Mouse (Mus musculus): ENCODE measurements around the gene Ddx39. TPM values are rescaled to one million over a fixed set of nuclear protein-coding genes. Genes with fewer than 3 reads are reported as not detected.

Ddx39 gene
- total RNA-seq, 2 experiments from 2014 or later, result 21.6 to 24.8 TPM

GRCm38 (mm10) chr8:83767442-83767841 is 52.5 kb downstream of the Ddx39 start:
- DNase-seq, result no peak

- DNase-seq, result no peak
Measured at GRCm38 (mm10) chr8:83768526-83768925, 53.5 kb downstream of the Ddx39 start.

GRCm38 (mm10) chr8:83769720-83770119 is 54.7 kb downstream of the Ddx39 start:
- peak; percentile 12 to 25 for DNase-seq

- DNase-seq, result no peak
Measured at GRCm38 (mm10) chr8:83770669-83771068, 55.7 kb downstream of the Ddx39 start.

GRCm38 (mm10) chr8:83771791-83772190 is 56.8 kb downstream of the Ddx39 start:
- no peak for DNase-seq

GRCm38 (mm10) chr8:83772701-83773451 is 57.9 kb downstream of the Ddx39 start:
- peak; percentile 76 to 77 for DNase-seq

GRCm38 (mm10) chr8:83773452-83773846 is 58.5 kb downstream of the Ddx39 start:
- DNase-seq, result no peak

GRCm38 (mm10) chr8:83774221-83774620 is 59.2 kb downstream of the Ddx39 start:
- DNase-seq, result no peak

Small RNA genes within 50 kb of the gene (microRNA-seq; reads per million reads assigned to microRNA genes)
- not detected for gene Mir1668

Other genes with a start within 250 kb of the Ddx39 start
- not detected for gene Olfr370, start 179.4 kb upstream of the Ddx39 start, total RNA-seq (2021)
- 100 to 1,000 TPM; 218 to 228 TPM for gene Ndufb7, start 148.5 kb upstream of the Ddx39 start, total RNA-seq (2021)
- 100 to 1,000 TPM; 450 to 470 TPM for gene Tecr, start 107.2 kb upstream of the Ddx39 start, total RNA-seq (2021)
- 10 to 100 TPM; 38.5 to 57.2 TPM for gene Dnajb1, start 107.0 kb upstream of the Ddx39 start, total RNA-seq (2021)
- gene Gipc1, start 62.5 kb upstream of the Ddx39 start, total RNA-seq (2021), result 10 to 100 TPM; 37.8 to 44.0 TPM
- 1 to 10 TPM in 1 of 2 experiments, under 1 TPM in 1; 0.63 to 2.2 TPM for gene Ptger1, start 48.5 kb upstream of the Ddx39 start, total RNA-seq (2021)
- 100 to 1,000 TPM in 1 of 2 experiments, 10 to 100 TPM in 1; 98.0 to 123 TPM for gene Pkn1, start 16.0 kb upstream of the Ddx39 start, total RNA-seq (2021)
- gene Adgre5, start 26.1 kb downstream of the Ddx39 start, total RNA-seq (2021), result 10 to 100 TPM; 33.8 to 34.6 TPM
- gene Adgrl1, start 184.9 kb downstream of the Ddx39 start, total RNA-seq (2021), result 10 to 100 TPM; 62.4 to 73.4 TPM
- 1 to 10 TPM in 1 of 2 experiments, under 1 TPM in 1; 0.46 to 1.9 TPM for gene Gm10644, start 240.0 kb downstream of the Ddx39 start, total RNA-seq (2021)
- 1 to 10 TPM; 3.4 to 4.5 TPM for gene Asf1b, start 240.3 kb downstream of the Ddx39 start, total RNA-seq (2021)

Data from adrenal gland, postnatal 36 days (tissue).